ENCODE assay signal across 13 mouse cellular contexts in genomic region chr1:194734836-194735235, GRCm38 (mm10).
"Had no signal": no experiment of that assay in that cellular context is flagged by ENCODE, and none has a peak within 500 bp of the region (broad histone marks: within the 10 kb centered on the region; RNA-seq: fewer than 3 reads in every experiment).

No protein-coding gene starts in this region.

- DNase-seq: kidney, adult 11 months; kidney, adult 8-10 months; kidney, postnatal 10 days; kidney, postnatal 36 days; left cerebral cortex, postnatal 4 days; liver, postnatal 0 days; lung, embryonic 14.5 days; retina, postnatal 1 day; right cerebral cortex, postnatal 4 days; thymus, postnatal 14 days; thymus, postnatal 4 days had no signal

- ATAC-seq: liver, postnatal 0 days; lung, postnatal 0 days; midbrain, embryonic 15.5 days had no signal
